Mouse (Mus musculus): Measurements from ENCODE around the gene Tyro3. TPM values are rescaled to one million over a fixed set of nuclear protein-coding genes. Genes with fewer than 3 reads are reported as not detected.

The Tyro3 gene
- polyA plus RNA-seq, 1 experiment = 2.5 TPM

DNA sequence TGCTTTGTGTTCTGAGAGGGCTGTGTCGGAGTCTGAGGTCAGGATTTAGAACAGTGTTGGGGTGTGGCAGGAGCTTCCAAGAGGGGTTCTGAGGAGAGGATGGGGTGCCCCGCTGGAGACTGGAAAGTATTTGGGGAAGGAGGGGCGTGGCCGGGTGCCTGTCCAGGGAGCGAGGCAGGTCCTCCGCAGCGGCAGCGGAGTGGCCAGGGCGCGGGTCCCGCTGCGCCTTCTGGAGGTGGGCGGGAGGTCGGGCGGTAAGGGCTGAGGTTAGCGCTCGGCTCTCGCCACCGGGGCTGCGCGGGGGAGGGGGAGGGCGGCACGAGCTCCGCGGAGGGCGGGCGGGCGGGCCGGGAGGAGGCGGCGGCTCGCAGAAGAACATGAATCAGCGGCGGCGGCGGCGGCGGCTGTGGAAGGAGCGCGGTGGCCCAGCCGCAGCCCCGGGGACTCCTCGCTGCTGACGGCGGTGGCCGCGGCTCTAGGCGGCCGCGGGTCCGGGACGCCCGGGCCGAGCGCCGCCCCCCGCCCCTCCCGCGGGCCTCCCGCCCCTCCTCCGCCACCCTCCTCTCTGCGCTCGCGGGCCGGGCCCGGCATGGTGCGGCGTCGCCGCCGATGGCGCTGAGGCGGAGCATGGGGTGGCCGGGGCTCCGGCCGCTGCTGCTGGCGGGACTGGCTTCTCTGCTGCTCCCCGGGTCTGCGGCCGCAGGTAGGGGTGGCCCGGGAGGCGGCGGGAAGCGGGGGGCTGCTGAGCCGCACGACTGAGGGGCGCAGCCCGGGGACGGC lies 1.8 kb downstream of the Tyro3 start:
- peak; percentile 25 for DNase-seq
- Histone ChIP-seq H3K36me3 (ENCODE audit: control insufficient read depth, insufficient read depth, low read length) (no peaks in the 10 kb centered on the region), H3K27me3 (replicated peaks; ENCODE audit: control insufficient read depth, insufficient read depth, low read length) (no peaks in the 10 kb centered on the region; the same call in none of the 2 replicates), H3K4me1 (ENCODE audit: control insufficient read depth, insufficient read depth, low read length) (peaks cover 5% of the 10 kb centered on the region; the same call in 1 of the 2 replicates), H3K27ac (ENCODE audit: insufficient read depth, low read depth, low read length) (no peak overlapping the region), H3K4me3 (ENCODE audit: insufficient read depth, low read depth, low read length) (peak overlapping the region; percentile 58)
- WGBS = under 1% methylated on average over 75 of the region's 89 CpGs
- no peak for TF ChIP-seq POLR2A (IDR thresholded peaks at IDR 0.05; ENCODE audit: low read depth, low read length)
- TF ChIP-seq CTCF (conservative IDR thresholded peaks at IDR 0.05; ENCODE audit: insufficient read depth, insufficient read length, low read depth, low read length) = no peak

DNA sequence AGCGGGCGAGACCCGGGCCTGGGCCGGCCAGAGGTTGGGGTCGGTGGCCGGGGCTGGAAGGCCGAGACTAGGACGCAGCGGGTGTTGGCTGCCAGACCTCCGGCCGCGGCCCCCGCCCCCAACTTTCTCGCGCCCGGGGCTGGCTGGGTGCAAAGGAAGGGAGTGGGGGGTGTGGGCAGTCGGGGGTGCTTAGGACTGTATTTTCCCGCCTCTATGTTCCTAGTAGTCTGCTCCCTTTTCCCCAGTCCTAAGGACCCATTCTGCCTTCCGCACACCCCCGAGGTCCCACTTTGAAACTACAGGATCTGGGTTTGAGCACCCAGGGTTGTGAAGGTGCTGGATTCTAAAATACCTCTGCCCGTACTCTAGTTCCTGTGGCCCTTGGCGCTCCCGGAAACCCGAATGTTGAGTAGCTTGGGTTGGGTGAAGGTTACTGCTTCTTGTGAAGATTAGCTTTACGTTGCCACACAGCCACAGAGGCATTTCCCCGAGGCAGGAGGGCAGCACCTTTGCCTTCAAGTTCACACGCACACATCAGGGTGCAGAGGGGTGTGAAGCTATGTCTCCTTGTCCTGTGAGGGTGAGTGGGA lies 2.5 kb downstream of the Tyro3 start:
- Histone ChIP-seq H3K27me3 (replicated peaks; ENCODE audit: control insufficient read depth, insufficient read depth, low read length) (no peaks in the 10 kb centered on the region), H3K27ac (ENCODE audit: insufficient read depth, low read depth, low read length) (no peak overlapping the region), H3K4me3 (ENCODE audit: insufficient read depth, low read depth, low read length) (peak overlapping the region; percentile 58), H3K4me1 (ENCODE audit: control insufficient read depth, insufficient read depth, low read length) (peaks cover 5% of the 10 kb centered on the region; the same call in 1 of the 2 replicates), H3K36me3 (ENCODE audit: control insufficient read depth, insufficient read depth, low read length) (no peaks in the 10 kb centered on the region)
- peak; percentile 13 for DNase-seq
- TF ChIP-seq POLR2A (IDR thresholded peaks at IDR 0.05; ENCODE audit: low read depth, low read length) (no peak), CTCF (conservative IDR thresholded peaks at IDR 0.05; ENCODE audit: insufficient read depth, insufficient read length, low read depth, low read length) (no peak)
- WGBS = 2% methylated on average over 24 of the region's 27 CpGs

DNA sequence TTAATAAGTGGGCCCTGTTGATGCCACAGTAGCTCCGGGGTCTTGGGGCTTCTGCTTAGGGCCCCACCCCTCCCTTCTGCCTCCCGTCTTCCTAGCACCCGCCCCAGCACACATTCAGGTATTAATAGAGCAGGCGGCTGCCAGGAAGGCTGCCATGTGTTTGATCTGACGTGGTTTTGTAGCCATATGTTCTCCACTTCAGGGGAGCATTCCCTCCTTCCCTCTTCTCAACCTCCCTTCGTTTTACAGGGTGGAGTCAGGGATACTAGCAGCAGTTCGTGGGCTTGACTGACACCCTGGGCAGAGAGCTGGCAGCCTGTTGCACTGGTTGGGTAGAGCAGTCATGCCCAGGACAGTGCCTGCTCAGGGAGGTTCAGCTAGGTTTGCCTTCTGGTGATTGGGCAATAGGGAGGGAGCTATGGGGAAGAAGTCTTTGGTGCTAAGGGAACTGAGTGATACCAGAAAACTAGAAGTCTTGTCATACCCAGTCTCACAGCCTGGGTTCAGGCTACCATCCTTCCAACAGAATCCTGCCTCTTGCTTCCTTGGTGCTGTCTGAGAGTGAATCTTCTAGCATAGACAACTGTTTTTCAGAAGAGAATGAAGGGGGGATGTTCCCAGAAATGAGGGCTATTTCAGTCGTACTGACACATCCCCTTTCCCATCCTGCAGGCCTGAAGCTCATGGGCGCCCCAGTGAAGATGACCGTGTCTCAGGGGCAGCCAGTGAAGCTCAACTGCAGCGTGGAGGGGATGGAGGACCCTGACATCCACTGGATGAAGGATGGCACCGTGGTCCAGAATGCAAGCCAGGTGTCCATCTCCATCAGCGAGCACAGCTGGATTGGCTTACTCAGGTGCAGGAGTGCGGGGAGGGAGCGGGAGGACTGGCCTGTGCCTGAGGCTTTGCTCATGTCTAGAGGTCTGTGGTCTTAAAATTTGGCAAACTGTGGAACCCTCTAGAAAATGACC lies 3.6 kb downstream of the Tyro3 start:
- no peaks in the 10 kb centered on the region for H3K36me3 ChIP-seq (ENCODE audit: control insufficient read depth, insufficient read depth, low read length)
- TF ChIP-seq POLR2A (IDR thresholded peaks at IDR 0.05; ENCODE audit: low read depth, low read length) (no peak), CTCF (conservative IDR thresholded peaks at IDR 0.05; ENCODE audit: insufficient read depth, insufficient read length, low read depth, low read length) (no peak)
- no peaks in the 10 kb centered on the region for H3K27me3 ChIP-seq (replicated peaks; ENCODE audit: control insufficient read depth, insufficient read depth, low read length)
- no peak for DNase-seq
- no peak overlapping the region for H3K27ac ChIP-seq (ENCODE audit: insufficient read depth, low read depth, low read length)
- 77% methylated on average over 15 of the region's 15 CpGs for WGBS
- peaks cover 5% of the 10 kb centered on the region; the same call in 1 of the 2 replicates for H3K4me1 ChIP-seq (ENCODE audit: control insufficient read depth, insufficient read depth, low read length)
- H3K4me3 ChIP-seq (ENCODE audit: insufficient read depth, low read depth, low read length) = no peak overlapping the region

GRCm38 (mm10) chr2:119802767-119803617 lies 5.5 kb downstream of the Tyro3 start:
- TF ChIP-seq CTCF (conservative IDR thresholded peaks at IDR 0.05; ENCODE audit: insufficient read depth, insufficient read length, low read depth, low read length) = no peak
- no peak for TF ChIP-seq POLR2A (IDR thresholded peaks at IDR 0.05; ENCODE audit: low read depth, low read length)
- H3K4me3 ChIP-seq (ENCODE audit: insufficient read depth, low read depth, low read length) = no peak overlapping the region
- peaks cover 5% of the 10 kb centered on the region; the same call in 1 of the 2 replicates for H3K4me1 ChIP-seq (ENCODE audit: control insufficient read depth, insufficient read depth, low read length)
- no peaks in the 10 kb centered on the region for H3K36me3 ChIP-seq (ENCODE audit: control insufficient read depth, insufficient read depth, low read length)
- H3K27me3 ChIP-seq (replicated peaks; ENCODE audit: control insufficient read depth, insufficient read depth, low read length) = no peaks in the 10 kb centered on the region
- DNase-seq = no peak
- H3K27ac ChIP-seq (ENCODE audit: insufficient read depth, low read depth, low read length) = no peak overlapping the region
- 78% methylated on average over 10 of the region's 10 CpGs for WGBS

GRCm38 (mm10) chr2:119803618-119804274 lies 6.2 kb downstream of the Tyro3 start:
- Histone ChIP-seq H3K4me1 (ENCODE audit: control insufficient read depth, insufficient read depth, low read length) (peaks cover 5% of the 10 kb centered on the region; the same call in 1 of the 2 replicates), H3K27ac (ENCODE audit: insufficient read depth, low read depth, low read length) (no peak overlapping the region), H3K36me3 (ENCODE audit: control insufficient read depth, insufficient read depth, low read length) (no peaks in the 10 kb centered on the region), H3K27me3 (replicated peaks; ENCODE audit: control insufficient read depth, insufficient read depth, low read length) (no peaks in the 10 kb centered on the region), H3K4me3 (ENCODE audit: insufficient read depth, low read depth, low read length) (no peak overlapping the region)
- no peak for DNase-seq
- WGBS = 62% methylated on average over 6 of the region's 6 CpGs
- TF ChIP-seq POLR2A (IDR thresholded peaks at IDR 0.05; ENCODE audit: low read depth, low read length) (no peak), CTCF (conservative IDR thresholded peaks at IDR 0.05; ENCODE audit: insufficient read depth, insufficient read length, low read depth, low read length) (no peak)

- Histone ChIP-seq H3K36me3 (ENCODE audit: control insufficient read depth, insufficient read depth, low read length) (no peaks in the 10 kb centered on the region), H3K27ac (ENCODE audit: insufficient read depth, low read depth, low read length) (no peak overlapping the region), H3K27me3 (replicated peaks; ENCODE audit: control insufficient read depth, insufficient read depth, low read length) (no peaks in the 10 kb centered on the region), H3K4me3 (ENCODE audit: insufficient read depth, low read depth, low read length) (no peak overlapping the region), H3K4me1 (ENCODE audit: control insufficient read depth, insufficient read depth, low read length) (peaks cover 5% of the 10 kb centered on the region; the same call in 1 of the 2 replicates)
- DNase-seq = no peak
- TF ChIP-seq CTCF (conservative IDR thresholded peaks at IDR 0.05; ENCODE audit: insufficient read depth, insufficient read length, low read depth, low read length) (no peak), POLR2A (IDR thresholded peaks at IDR 0.05; ENCODE audit: low read depth, low read length) (no peak)
- WGBS = 77% methylated on average over 5 of the region's 5 CpGs
Observed at GRCm38 (mm10) chr2:119804275-119804628, 6.7 kb downstream of the Tyro3 start.
